ENCODE assay signal across 16 mouse cellular contexts in the genomic region with DNA sequence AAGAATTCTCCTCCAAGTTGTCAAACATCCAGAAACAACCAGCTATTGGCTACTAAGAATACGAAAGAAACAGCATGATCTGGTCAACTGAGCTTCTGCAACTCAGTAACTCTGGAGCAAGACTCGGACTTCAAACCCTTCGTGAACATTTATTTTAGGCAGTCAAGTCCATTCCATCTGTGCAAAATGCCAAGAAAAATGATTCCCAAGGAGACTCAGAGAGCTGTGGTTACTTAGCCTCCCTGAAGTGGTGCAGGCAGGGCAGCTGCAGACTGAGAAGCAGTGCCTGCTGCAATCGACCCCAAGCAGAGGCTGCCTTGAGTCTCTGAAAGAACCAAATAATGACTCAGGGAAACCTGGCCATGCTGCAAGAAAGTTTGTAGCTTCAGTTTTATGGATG.
DNase-seq lines count a peak whose midpoint lies in the region; TF ChIP-seq lines count a peak whose summit lies in the region.
"Had no signal": no experiment of that assay in that cellular context is flagged by ENCODE, and none has a peak within 500 bp of the region (broad histone marks: within the 10 kb centered on the region; RNA-seq: fewer than 3 reads in every experiment).

No protein-coding gene starts in this region.

- 60% methylated on average over 4 of the region's 4 CpGs for WGBS in kidney, adult 2 months

- peak; percentile 44 for DNase-seq in gastrocnemius, adult 18-20 months (ENCODE audit: low spot score)
- DNase-seq in gastrocnemius, postnatal 10 days = no peak
- DNase-seq in kidney, adult 2 months = peak; percentile 27
- no peak for DNase-seq in kidney, postnatal 14 days
- peak; percentile 80 for DNase-seq in NIH3T3 (ENCODE audit: low read depth)
- no peak for DNase-seq in adrenal gland, postnatal 10 days
- DNase-seq in MN1 (ENCODE audit: low spot score) = no peak
- DNase-seq: cerebellum, adult 11-12 months; cerebellum, adult 9-11 months; cerebellum, postnatal 36 days; heart, postnatal 10 days; heart, postnatal 4 days; kidney, postnatal 10 days had no signal

- no peak overlapping the region for H3K4me3 ChIP-seq in kidney, adult 2 months (ENCODE audit: insufficient read depth, low read depth, low read length)
- H3K4me3 ChIP-seq in embryonic fibroblast, embryonic 13.5 days (ENCODE audit: insufficient read depth, low read length) = no peak overlapping the region
- H3K4me3 ChIP-seq: heart, embryonic 10.5 days; hindbrain, embryonic 12.5 days had no signal

- TF ChIP-seq CTCF in kidney, adult 2 months (conservative IDR thresholded peaks at IDR 0.05; ENCODE audit: insufficient read depth, insufficient read length, low read depth, low read length) = no peak
- TF ChIP-seq CTCF in embryonic fibroblast, embryonic 13.5 days (IDR thresholded peaks at IDR 0.05; ENCODE audit: borderline replicate concordance, insufficient read depth, low read length) = no peak

- H3K4me1 ChIP-seq in kidney, adult 2 months (ENCODE audit: control insufficient read depth, insufficient read depth, low read length) = no peaks in the 10 kb centered on the region
- peaks cover 4% of the 10 kb centered on the region for H3K4me1 ChIP-seq in embryonic fibroblast, embryonic 13.5 days (ENCODE audit: control insufficient read depth, insufficient read depth, low read length)
- H3K4me1 ChIP-seq: heart, embryonic 10.5 days; hindbrain, embryonic 12.5 days had no signal

- H3K36me3 ChIP-seq in kidney, adult 2 months (ENCODE audit: control insufficient read depth, insufficient read depth, low read length) = no peaks in the 10 kb centered on the region

- TF ChIP-seq POLR2A in kidney, adult 2 months (IDR thresholded peaks at IDR 0.05; ENCODE audit: low read depth, low read length) = no peak
- no peak for TF ChIP-seq POLR2A in embryonic fibroblast, embryonic 13.5 days (IDR thresholded peaks at IDR 0.05; ENCODE audit: low read depth, low read length)

- no peak overlapping the region for H3K27ac ChIP-seq in kidney, adult 2 months (ENCODE audit: insufficient read depth, low read depth, low read length)
- H3K27ac ChIP-seq in embryonic fibroblast, embryonic 13.5 days (ENCODE audit: insufficient read depth, low read length) = 0 out of 2 replicates have a peak overlapping the region, but pooled peaks have one; percentile 6
- H3K27ac ChIP-seq: heart, embryonic 10.5 days; hindbrain, embryonic 12.5 days had no signal

- H3K27me3 ChIP-seq in kidney, adult 2 months (replicated peaks; ENCODE audit: control insufficient read depth, insufficient read depth, low read length) = no peaks in the 10 kb centered on the region
- H3K27me3 ChIP-seq: hindbrain, embryonic 12.5 days had no signal

Comparison
In these comparisons a context has a peak if more than half of its experiments do, and no peak if none do; other contexts are left out.
1. DNase-seq: peak in gastrocnemius, adult 18-20 months (single experiment), kidney, adult 2 months (single experiment) and NIH3T3 (single experiment); none in gastrocnemius, postnatal 10 days (single experiment), kidney, postnatal 14 days (single experiment), adrenal gland, postnatal 10 days (single experiment) and MN1 (single experiment).